Mouse (Mus musculus) monocyte, adult 5-6 weeks (primary cell): ENCODE results near the gene Yes1. TPM values are rescaled to one million over a fixed set of nuclear protein-coding genes. Genes with fewer than 3 reads are reported as not detected.
A peak's percentile ranks its signal among the peaks of the same experiment; 100 is the strongest.
"Not testable (repeated sequence)": the region's sequence is repeated elsewhere in the genome, so short reads cannot be mapped to it uniquely, and the experiment has no call there.

Experiments
- ATAC-seq: fragments of 153-309, 156-312 bp; replicated peaks from 2 replicates; pipeline ENCODE4 v1.8.0; 2017; ENCODE audit warnings: mild to moderate bottlenecking; ENCODE audit not compliant: low TSS enrichment, insufficient number of reproducible peaks, severe bottlenecking, poor library complexity, low FRiP score
- total RNA-seq: library from RNA; stranded (forward); fragments of 200-1000, 200-491, 200-594 nt; gene quantifications from 3 replicates; pipeline ENCODE4 v1.2.3, GENCODE M21; 2017

Gene Yes1
- 1.1 to 2.3 TPM (median 2.2 TPM) in 3 replicates for total RNA-seq

- 0 out of 2 replicates have a peak, but pooled peaks have one; percentile 57 for ATAC-seq
These were observed at the start of gene Yes1 for GRCm38 (mm10) chr5:32610801-32611340. TSS of gene Yes1 (plus strand) at chr5:32611171.

DNA sequence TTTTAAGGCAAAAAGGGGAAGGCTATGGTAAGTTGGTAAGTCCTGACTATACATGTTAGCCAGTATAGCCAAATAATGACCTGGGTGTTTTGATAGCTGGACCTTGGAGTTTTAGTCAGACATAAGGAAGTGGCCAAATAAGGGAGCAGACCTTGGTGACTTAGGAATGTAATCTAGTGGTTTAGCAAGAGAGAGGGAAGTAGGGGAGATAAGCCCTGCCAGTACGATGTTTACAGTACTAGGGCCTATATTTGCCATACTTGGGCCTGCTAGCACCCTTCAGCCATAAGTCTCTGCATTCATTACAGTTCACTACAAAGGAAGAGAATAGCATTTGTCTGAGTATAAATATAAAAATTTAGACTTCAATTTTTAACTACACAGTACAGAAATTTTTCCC lies 46.3 kb upstream of the Yes1 start:
- no peak for ATAC-seq

GRCm38 (mm10) chr5:32571802-32572201 lies 39.2 kb upstream of the Yes1 start:
- ATAC-seq: no peak

DNA sequence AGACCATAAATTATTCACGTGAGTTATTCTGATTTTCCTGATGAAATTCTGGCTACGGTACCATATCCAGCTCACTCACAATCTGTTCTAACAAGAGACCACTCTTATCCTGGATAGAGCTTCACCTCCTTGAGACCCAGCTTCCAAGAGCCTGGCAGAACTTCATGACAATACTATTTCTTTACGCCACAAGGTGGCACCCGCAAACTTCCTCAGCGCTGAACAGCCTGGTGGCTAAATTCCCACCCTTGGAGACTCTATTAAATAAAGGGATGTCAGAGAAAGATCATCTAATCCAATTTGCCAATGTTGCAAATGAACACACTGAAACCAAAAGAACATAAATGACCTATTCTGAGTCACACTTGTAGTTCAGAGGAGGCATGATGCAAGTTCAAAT lies 22.8 kb upstream of the Yes1 start:
- ATAC-seq: no peak

- ATAC-seq: no peak
These were observed 17.2 kb upstream of the Yes1 start for GRCm38 (mm10) chr5:32593793-32594192.

- no peak for ATAC-seq
These were observed 16.6 kb upstream of the Yes1 start for GRCm38 (mm10) chr5:32594358-32594757.

- no peak for ATAC-seq
These were observed 5.1 kb upstream of the Yes1 start for GRCm38 (mm10) chr5:32605911-32606310.

- ATAC-seq: no peak
These were observed 3.1 kb upstream of the Yes1 start for GRCm38 (mm10) chr5:32607776-32608355.

DNA sequence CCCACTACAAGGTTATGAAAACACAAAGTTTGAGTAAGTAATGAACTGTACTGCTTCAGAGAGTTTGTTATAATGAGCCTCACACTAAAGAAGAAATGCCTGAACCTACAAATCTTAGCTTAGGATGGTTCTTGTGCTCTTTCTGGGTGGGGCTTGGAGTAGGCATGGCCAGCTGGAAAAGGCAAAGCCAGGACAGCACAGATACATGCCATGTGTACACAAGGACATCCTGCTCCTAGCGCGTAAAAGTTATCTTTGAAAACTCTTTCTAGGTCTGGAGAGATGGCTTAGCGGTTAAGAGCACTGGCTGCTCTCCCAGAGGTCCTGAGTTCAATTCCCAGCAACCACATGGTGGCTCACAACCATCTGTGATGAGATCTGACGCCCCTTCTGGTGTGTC lies 2.5 kb upstream of the Yes1 start:
- no peak for ATAC-seq

DNA sequence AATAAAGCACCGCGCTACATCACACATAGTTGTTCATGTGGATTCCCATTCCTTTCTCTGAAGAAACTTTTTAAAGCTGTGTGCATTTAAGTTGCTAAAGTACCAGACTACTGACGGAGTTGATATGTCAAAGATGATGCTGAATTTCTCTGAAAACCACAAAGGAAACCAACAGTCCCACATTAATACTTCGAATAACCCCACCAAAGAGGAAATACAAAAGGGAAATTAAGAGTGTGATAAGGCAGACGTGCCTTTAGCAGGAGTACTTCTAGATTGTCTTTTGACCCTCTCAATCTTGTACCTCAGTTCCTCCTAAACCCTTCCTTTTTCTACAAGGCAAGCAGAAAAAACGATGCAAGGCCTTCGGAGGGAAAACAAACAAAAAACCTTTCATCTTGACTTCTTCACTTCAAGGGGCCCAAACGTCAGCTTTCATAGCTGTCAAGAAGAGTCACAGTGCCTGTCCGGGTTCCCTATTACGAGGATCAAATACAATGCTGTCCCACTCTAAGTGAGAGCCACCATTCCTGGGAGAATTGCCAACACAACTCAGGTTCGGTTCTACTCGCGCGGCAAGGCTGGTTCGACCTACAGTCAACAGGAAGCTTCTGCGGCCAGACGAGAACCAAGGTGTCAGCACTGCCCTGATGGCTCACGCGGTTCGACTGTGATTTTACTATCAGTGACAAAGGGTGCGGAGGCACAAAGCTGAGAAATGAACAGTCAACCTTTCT lies 739 bp upstream of the Yes1 start:
- peak; percentile 42 for ATAC-seq

- ATAC-seq: peak; percentile 48; the same call in 1 of the 2 replicates
These were observed 480 bp downstream of the Yes1 start for GRCm38 (mm10) chr5:32611341-32611961.

DNA sequence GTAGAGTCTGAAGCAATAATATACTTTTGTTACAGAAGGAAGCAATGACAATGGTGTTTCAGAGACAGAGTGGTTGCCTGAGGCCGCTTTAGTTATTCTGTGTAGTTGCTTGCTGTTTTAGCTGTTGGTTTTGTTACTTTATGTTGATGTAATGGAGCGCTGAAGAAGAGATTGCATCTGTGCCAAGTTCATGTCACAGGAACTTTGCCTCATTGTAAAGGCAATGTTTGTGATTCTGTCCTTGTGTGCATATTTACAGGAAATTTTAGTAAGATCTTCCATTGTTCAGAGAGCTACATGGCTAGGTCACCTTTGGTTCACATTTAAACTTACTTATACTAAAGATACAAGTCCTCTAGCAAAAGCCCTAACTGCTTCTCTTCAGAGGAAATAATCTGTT lies 3.3 kb downstream of the Yes1 start:
- no peak for ATAC-seq

DNA sequence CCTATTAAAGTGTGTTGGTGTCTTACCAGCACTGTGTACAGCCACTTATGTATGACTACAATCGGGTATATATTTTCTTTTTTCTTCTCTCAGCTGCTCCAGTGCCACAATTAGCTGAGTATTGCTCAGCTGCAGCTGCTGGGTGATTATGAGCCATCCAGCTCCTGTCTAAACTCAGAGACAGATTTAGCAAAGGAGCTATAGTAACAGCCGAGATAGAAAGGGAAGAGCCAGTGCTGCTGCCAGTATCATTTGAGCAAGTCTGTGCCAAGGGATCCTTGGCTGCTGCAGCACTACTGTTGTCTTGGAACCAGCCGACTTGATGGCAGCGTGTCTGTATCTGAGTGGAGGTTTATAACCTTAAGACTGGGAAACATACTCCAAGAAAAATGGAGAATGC lies 3.7 kb downstream of the Yes1 start:
- no peak for ATAC-seq

GRCm38 (mm10) chr5:32616489-32616888 lies 5.5 kb downstream of the Yes1 start:
- ATAC-seq: not testable (repeated sequence)

- no peak for ATAC-seq
These were observed 6.9 kb downstream of the Yes1 start for GRCm38 (mm10) chr5:32617851-32618250.

DNA sequence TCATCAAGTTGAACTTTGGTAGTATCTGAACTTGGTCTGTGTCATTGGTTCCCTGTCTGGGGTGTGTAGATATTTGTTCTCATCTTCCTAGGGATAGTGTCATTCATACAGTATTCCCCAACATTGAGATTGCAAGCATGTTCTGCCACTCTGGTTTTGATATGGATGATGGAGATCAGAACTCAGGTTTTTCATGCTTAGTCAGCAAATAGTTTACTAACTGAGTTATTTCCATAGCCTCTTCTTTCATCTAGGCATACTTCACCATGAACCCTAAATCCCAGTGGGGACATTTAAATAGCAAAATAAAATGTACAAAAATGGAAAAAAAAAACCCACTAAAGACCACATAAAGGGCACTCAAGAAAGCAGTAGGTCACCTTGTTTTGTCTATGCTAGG lies 12.7 kb downstream of the Yes1 start:
- no peak for ATAC-seq

DNA sequence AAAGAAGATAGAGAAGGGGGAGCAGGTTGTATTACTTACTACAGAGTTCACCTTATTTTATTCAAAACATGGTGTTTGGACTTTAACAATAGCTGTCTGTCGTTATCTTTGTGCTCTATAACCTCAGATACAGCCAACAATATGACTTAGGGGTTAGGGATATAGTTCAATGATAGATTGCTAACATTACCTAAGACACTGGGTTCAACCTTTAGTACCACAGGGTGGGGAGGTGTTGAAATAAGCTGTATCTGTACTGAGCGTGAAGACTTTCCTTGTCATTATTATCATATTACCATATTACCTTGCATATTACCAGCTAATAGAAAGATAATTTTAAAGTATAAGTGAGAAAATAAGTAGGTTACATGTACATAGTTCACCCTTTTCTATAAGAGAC lies 13.8 kb downstream of the Yes1 start:
- ATAC-seq: no peak

DNA sequence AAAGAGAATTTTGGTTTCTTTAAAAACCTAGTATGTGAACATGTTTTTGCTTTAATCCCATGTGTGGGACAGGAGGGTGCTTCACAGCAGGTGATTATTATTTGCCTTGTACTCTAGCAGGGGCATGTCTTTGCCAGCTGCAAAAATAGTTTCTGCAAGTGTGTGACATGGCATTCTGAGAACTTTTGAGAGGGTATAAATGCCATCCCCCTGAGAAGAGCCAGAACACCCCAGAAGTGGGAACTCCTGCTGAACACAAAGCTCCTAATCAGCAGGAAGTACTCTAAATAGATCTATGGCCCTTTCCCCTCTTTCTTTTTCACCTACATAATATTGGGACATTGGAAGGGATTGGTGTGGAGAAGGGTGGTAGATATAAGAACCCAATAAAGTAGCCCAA lies 22.2 kb downstream of the Yes1 start:
- ATAC-seq: no peak

DNA sequence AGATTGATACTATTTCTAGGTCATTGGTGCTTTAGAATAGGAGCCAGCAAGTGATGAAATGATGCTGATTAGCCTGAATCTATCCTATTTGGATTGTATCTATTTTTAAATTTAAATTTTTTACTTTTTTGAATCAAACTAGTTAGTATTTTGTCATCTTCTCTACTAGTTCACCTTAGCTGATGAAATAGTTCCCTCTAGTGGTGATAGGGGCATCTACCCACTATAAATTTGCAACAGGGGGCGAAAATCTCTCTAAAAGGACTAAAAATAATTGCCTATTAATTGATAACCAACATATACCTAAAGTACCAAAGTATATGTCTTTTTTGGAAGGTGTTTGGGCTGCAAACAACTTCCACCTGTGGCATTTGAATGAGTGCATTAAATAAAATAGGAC lies 46.4 kb downstream of the Yes1 start:
- no peak for ATAC-seq

GRCm38 (mm10) chr5:32682475-32682874 lies 71.5 kb downstream of the Yes1 start:
- ATAC-seq: no peak
